Mouse (Mus musculus): ENCODE measurements at regions not wholly inside any gene's neighbourhood (a gene's known extent, or its start where the extent isn't known, plus 50 kb on each side); places are given as distances from the start of the nearest gene placed in this dataset.

DNA sequence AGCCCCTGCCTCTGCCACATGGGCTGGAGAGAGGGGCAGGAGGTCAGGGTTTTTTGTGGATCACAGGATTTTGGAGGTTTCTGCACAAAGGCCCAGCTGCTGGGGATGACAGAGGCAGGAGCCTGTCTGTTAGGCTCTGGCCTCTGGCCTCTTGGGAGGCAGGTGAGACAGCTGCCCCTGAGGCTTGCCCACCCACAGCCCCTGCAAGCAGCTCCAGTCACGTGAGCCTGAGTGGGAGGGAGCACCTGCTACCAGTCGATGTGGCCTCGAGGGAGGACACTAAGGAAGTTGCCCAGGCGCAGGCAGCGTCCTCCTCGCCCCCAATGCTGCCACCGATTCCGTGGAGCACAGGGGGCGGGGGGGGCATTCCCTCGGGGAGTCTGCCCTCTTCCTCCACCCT, 80.3 kb downstream of the Gadd45g start:
- H3K9me3 ChIP-seq (replicated peaks; ENCODE audit: insufficient read depth, low read length), result no peaks in the 10 kb centered on the region
- H3K9ac ChIP-seq (ENCODE audit: control insufficient read depth, low read depth, low read length, poor library complexity, severe bottlenecking), result no peak overlapping the region
- H3K79me2 ChIP-seq (ENCODE audit: control insufficient read depth, insufficient read depth, low read length, poor library complexity), result no peaks in the 10 kb centered on the region
- no peak for DNase-seq (ENCODE audit: low read depth, low spot score)
- no peak overlapping the region for H3K4me3 ChIP-seq (ENCODE audit: control insufficient read depth in 1 of 2, insufficient read depth in 1 of 2, low read depth in 2 of 2, low read length in 2 of 2)
- H3K27me3 ChIP-seq (ENCODE audit: control insufficient read depth in 1 of 2, insufficient read depth in 2 of 2, low read length in 2 of 2), result no peaks in the 10 kb centered on the region
- TF ChIP-seq CHD1 (IDR thresholded peaks at IDR 0.05; ENCODE audit: low read depth, low read length) (no peak), SMC3 (IDR thresholded peaks at IDR 0.05; ENCODE audit: low read depth, low read length) (no peak), RAD21 (IDR thresholded peaks at IDR 0.05; ENCODE audit: low read depth, low read length) (no peak), CHD2 (IDR thresholded peaks at IDR 0.05; ENCODE audit: low read length) (no peak), ZKSCAN1 (IDR thresholded peaks at IDR 0.05; ENCODE audit: low read depth, low read length) (no peak), MYC (IDR thresholded peaks at IDR 0.05; ENCODE audit: low read depth, low read length) (no peak)
- no peaks in the 10 kb centered on the region for H3K4me1 ChIP-seq (ENCODE audit: control insufficient read depth in 1 of 2, insufficient read depth in 2 of 2, low read length in 2 of 2)
- no peak overlapping the region for H3K27ac ChIP-seq (ENCODE audit: control insufficient read depth, low read depth, low read length)
- H3K36me3 ChIP-seq (ENCODE audit: control insufficient read depth in 1 of 2, insufficient read depth in 2 of 2, low read length in 2 of 2), result no peaks in the 10 kb centered on the region

DNA sequence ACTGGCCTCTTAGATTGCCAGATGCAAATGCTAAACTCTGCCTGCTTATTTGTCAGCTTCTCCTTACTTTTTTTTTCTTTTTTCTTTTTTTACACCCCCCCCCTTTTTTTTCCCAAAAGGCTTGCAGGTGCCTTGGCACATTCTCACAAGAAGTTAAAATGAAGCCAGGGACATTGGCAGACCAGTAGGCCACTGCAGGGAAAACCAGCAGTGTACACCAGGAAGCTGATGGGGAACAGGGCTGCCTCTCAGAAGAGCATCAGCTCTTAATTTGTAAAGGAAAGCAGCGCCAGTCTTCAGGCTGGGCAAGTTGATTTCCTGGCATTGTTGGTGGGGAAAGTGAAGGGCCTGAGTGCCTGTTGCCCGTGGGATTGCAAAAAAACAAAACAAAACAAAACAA, 83.3 kb downstream of the Gadd45g start:
- Histone ChIP-seq H3K9me3 (replicated peaks; ENCODE audit: insufficient read depth, low read length) (no peaks in the 10 kb centered on the region), H3K4me3 (ENCODE audit: control insufficient read depth in 1 of 2, insufficient read depth in 1 of 2, low read depth in 2 of 2, low read length in 2 of 2) (no peak overlapping the region), H3K36me3 (ENCODE audit: control insufficient read depth in 1 of 2, insufficient read depth in 2 of 2, low read length in 2 of 2) (no peaks in the 10 kb centered on the region), H3K4me1 (ENCODE audit: control insufficient read depth in 1 of 2, insufficient read depth in 2 of 2, low read length in 2 of 2) (no peaks in the 10 kb centered on the region), H3K27ac (ENCODE audit: control insufficient read depth, low read depth, low read length) (no peak overlapping the region), H3K9ac (ENCODE audit: control insufficient read depth, low read depth, low read length, poor library complexity, severe bottlenecking) (no peak overlapping the region), H3K79me2 (ENCODE audit: control insufficient read depth, insufficient read depth, low read length, poor library complexity) (no peaks in the 10 kb centered on the region), H3K27me3 (ENCODE audit: control insufficient read depth in 1 of 2, insufficient read depth in 2 of 2, low read length in 2 of 2) (no peaks in the 10 kb centered on the region)
- TF ChIP-seq MAZ (IDR thresholded peaks at IDR 0.05; ENCODE audit: low read depth, low read length) (no peak), MAX (IDR thresholded peaks at IDR 0.05; ENCODE audit: low read length) (no peak), MXI1 (IDR thresholded peaks at IDR 0.05; ENCODE audit: low read depth, low read length) (no peak), ZMIZ1 (IDR thresholded peaks at IDR 0.05; ENCODE audit: low read depth, low read length) (no peak), TAL1 (IDR thresholded peaks at IDR 0.05; ENCODE audit: low read length) (no peak), GATA1 (IDR thresholded peaks at IDR 0.05; ENCODE audit: low read depth, low read length) (no peak), MYB (IDR thresholded peaks at IDR 0.05; ENCODE audit: low read depth, low read length) (no peak)
- no peak for DNase-seq (ENCODE audit: low read depth, low spot score)

DNA sequence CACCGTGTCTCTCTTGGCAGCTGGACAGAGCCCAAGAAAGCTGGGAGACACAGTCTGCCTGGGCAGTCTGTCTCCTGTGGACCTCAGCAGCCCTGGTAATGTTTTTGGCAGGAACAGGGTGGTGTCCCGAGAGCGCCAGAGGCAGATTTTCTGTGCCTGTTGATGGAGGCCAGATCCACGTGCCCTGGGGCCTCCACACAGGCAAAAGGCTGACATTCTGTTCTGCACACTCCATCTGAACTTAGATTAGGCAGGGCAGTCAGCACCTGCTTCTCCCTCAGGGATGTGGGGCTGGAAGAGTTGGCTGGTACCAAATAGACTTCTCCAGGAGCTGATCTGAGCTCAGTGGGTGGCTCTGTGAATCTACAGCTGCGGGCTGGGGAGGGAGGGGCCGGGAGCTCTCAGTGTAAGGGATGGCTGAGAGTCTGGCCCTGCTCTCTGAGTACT, 83.8 kb downstream of the Gadd45g start:
- H3K9ac ChIP-seq (ENCODE audit: control insufficient read depth, low read depth, low read length, poor library complexity, severe bottlenecking), result no peak overlapping the region
- no peaks in the 10 kb centered on the region for H3K27me3 ChIP-seq (ENCODE audit: control insufficient read depth in 1 of 2, insufficient read depth in 2 of 2, low read length in 2 of 2)
- H3K4me1 ChIP-seq (ENCODE audit: control insufficient read depth in 1 of 2, insufficient read depth in 2 of 2, low read length in 2 of 2), result no peaks in the 10 kb centered on the region

More for the DNA sequence above, 83.8 kb downstream of the Gadd45g start:
- no peak overlapping the region for H3K27ac ChIP-seq (ENCODE audit: control insufficient read depth, low read depth, low read length)
- no peaks in the 10 kb centered on the region for H3K79me2 ChIP-seq (ENCODE audit: control insufficient read depth, insufficient read depth, low read length, poor library complexity)
- DNase-seq (ENCODE audit: low read depth, low spot score), result no peak
- no peaks in the 10 kb centered on the region for H3K36me3 ChIP-seq (ENCODE audit: control insufficient read depth in 1 of 2, insufficient read depth in 2 of 2, low read length in 2 of 2)
- H3K9me3 ChIP-seq (replicated peaks; ENCODE audit: insufficient read depth, low read length), result no peaks in the 10 kb centered on the region
- H3K4me3 ChIP-seq (ENCODE audit: control insufficient read depth in 1 of 2, insufficient read depth in 1 of 2, low read depth in 2 of 2, low read length in 2 of 2), result no peak overlapping the region
- TF ChIP-seq ZNF384 (IDR thresholded peaks at IDR 0.05; ENCODE audit: low read depth, low read length) (no peak), RCOR1 (IDR thresholded peaks at IDR 0.05; ENCODE audit: low read depth, low read length) (no peak), POLR2AphosphoS2 (IDR thresholded peaks at IDR 0.05; ENCODE audit: low read length) (no peak), RAD21 (IDR thresholded peaks at IDR 0.05; ENCODE audit: low read depth, low read length) (no peak), USF1 (IDR thresholded peaks at IDR 0.05; ENCODE audit: low read depth, low read length) (no peak), TBP (IDR thresholded peaks at IDR 0.05; ENCODE audit: low read depth, low read length) (no peak), ELF1 (IDR thresholded peaks at IDR 0.05; ENCODE audit: low read depth, low read length) (no peak)

Measured in MEL (cell line).